Mouse (Mus musculus): ENCODE measurements around the gene Lypd5.
"Not testable (repeated sequence)": the region's sequence is repeated elsewhere in the genome, so short reads cannot be mapped to it uniquely, and the experiment has no call there.

GRCm38 (mm10) chr7:24400489-24400888, 51.5 kb downstream of the Lypd5 start:
- TF ChIP-seq TCF12 (IDR thresholded peaks at IDR 0.05; ENCODE audit: low read depth, low read length); ELF1 (IDR thresholded peaks at IDR 0.05; ENCODE audit: low read depth, low read length); ZKSCAN1 (IDR thresholded peaks at IDR 0.05; ENCODE audit: borderline replicate concordance, low read depth, low read length); ETS1 (conservative IDR thresholded peaks at IDR 0.05; ENCODE audit: low read depth, low read length); POLR2AphosphoS2 (IDR thresholded peaks at IDR 0.05; ENCODE audit: low read depth, low read length): not testable (repeated sequence)
- TF ChIP-seq CTCF (conservative IDR thresholded peaks at IDR 0.05 in 1 of 2, IDR thresholded peaks at IDR 0.05 in 1 of 2; ENCODE audit: low read depth in 2 of 2, low read length in 2 of 2), result peak in 1 of 2 experiments; percentile 9; a peak in 1 of 4 replicates
